Mouse (Mus musculus): Measurements from ENCODE around the gene Inka2.

- TF ChIP-seq CTCF (IDR thresholded peaks at IDR 0.05; ENCODE audit: low read depth) (no peak), EP300 (optimal IDR thresholded peaks at IDR 0.05) (no peak)
Observed at GRCm38 (mm10) chr3:105688536-105688935, 15.9 kb upstream of the Inka2 start.

Measured in stomach, postnatal 0 days (tissue).